Mouse (Mus musculus): ENCODE measurements at regions not wholly inside any gene's neighbourhood (a gene's known extent, or its start where the extent isn't known, plus 50 kb on each side); places are given as distances from the start of the nearest gene placed in this dataset.

- no peaks in the 10 kb centered on the region for H3K36me3 ChIP-seq (replicated peaks in 1 of 2; ENCODE audit: control insufficient read depth in 1 of 2, insufficient read depth in 1 of 2, low read length in 1 of 2)
- H3K9ac ChIP-seq (ENCODE audit: insufficient read depth, low read depth): no peak overlapping the region
- no peak overlapping the region for H3K4me3 ChIP-seq (replicated peaks in 1 of 3; ENCODE audit: low read depth in 2 of 3, low read length in 2 of 3, poor library complexity in 1 of 3)
- no peaks in the 10 kb centered on the region for H3K79me2 ChIP-seq (replicated peaks; ENCODE audit: control insufficient read depth, extremely low read depth, insufficient read depth, poor library complexity, severe bottlenecking)
- no peaks in the 10 kb centered on the region for H3K27me3 ChIP-seq (replicated peaks)
- H3K27ac ChIP-seq (ENCODE audit: insufficient read depth, low read depth): no peak overlapping the region
- H3K9me3 ChIP-seq (replicated peaks; ENCODE audit: low read length): no peaks in the 10 kb centered on the region
- in situ Hi-C loops (cut with MboI; ENCODE audit: low pct_ligation_motif_present, low pct_unique_long_range_greater_than_20kb, low sequenced_read_pairs) (no loop called here), dilution Hi-C loops (cut with MboI; ENCODE audit: extremely low pct_ligation_motif_present, extremely low pct_unique_long_range_greater_than_20kb, low sequenced_read_pairs) (no loop called here)
- no peaks in the 10 kb centered on the region for H3K4me1 ChIP-seq (ENCODE audit: control insufficient read depth in 1 of 2, insufficient read depth in 2 of 2)
- no peak overlapping the region for H3K4me2 ChIP-seq (ENCODE audit: insufficient read depth, low read depth, poor library complexity, severe bottlenecking)
- DNase-seq (ENCODE audit: extremely low read depth): no peak
- TF ChIP-seq MAZ (IDR thresholded peaks at IDR 0.05; ENCODE audit: low read depth, low read length) (no peak), KAT2A (IDR thresholded peaks at IDR 0.05; ENCODE audit: insufficient replicate concordance, low read length) (no peak), ZKSCAN1 (IDR thresholded peaks at IDR 0.05; ENCODE audit: borderline replicate concordance, low read depth, low read length) (no peak), E2F4 (IDR thresholded peaks at IDR 0.05; ENCODE audit: insufficient replicate concordance, low read depth, low read length) (no peak), RCOR1 (conservative IDR thresholded peaks at IDR 0.05; ENCODE audit: low read depth, low read length) (no peak), JUN (IDR thresholded peaks at IDR 0.05; ENCODE audit: insufficient read depth, low read depth, low read length) (no peak), NELFE (IDR thresholded peaks at IDR 0.05; ENCODE audit: low read depth, low read length) (no peak), POLR2A (IDR thresholded peaks at IDR 0.05; ENCODE audit: low read depth, low read length) (no peak), JUND (conservative IDR thresholded peaks at IDR 0.05; ENCODE audit: low read depth, low read length) (no peak), BHLHE40 (IDR thresholded peaks at IDR 0.05; ENCODE audit: low read depth, low read length) (no peak), MYC (IDR thresholded peaks at IDR 0.05; ENCODE audit: low read depth, low read length) (no peak), RAD21 (IDR thresholded peaks at IDR 0.05; ENCODE audit: low read depth, low read length) (no peak), HCFC1 (IDR thresholded peaks at IDR 0.05; ENCODE audit: low read depth, low read length) (no peak), MAFK (IDR thresholded peaks at IDR 0.05; ENCODE audit: insufficient replicate concordance, low read length) (no peak), SIN3A (IDR thresholded peaks at IDR 0.05; ENCODE audit: low read length) (no peak)
Measured at GRCm38 (mm10) chr13:80641334-80641733, 241.8 kb upstream of the Arrdc3 start.

GRCm38 (mm10) chr13:80647578-80647977 is 235.6 kb upstream of the Arrdc3 start:
- H3K27ac ChIP-seq (ENCODE audit: insufficient read depth, low read depth): no peak overlapping the region
- DNase-seq (ENCODE audit: extremely low read depth): no peak
- dilution Hi-C loops (cut with MboI; ENCODE audit: extremely low pct_ligation_motif_present, extremely low pct_unique_long_range_greater_than_20kb, low sequenced_read_pairs) (no loop called here), in situ Hi-C loops (cut with MboI; ENCODE audit: low pct_ligation_motif_present, low pct_unique_long_range_greater_than_20kb, low sequenced_read_pairs) (no loop called here)
- TF ChIP-seq NELFE (IDR thresholded peaks at IDR 0.05; ENCODE audit: low read depth, low read length): no peak
- TF ChIP-seq BHLHE40 (IDR thresholded peaks at IDR 0.05; ENCODE audit: low read depth, low read length): no peak
- no peak for TF ChIP-seq NRF1 (IDR thresholded peaks at IDR 0.05; ENCODE audit: low read depth, low read length)
- TF ChIP-seq MXI1 (IDR thresholded peaks at IDR 0.05; ENCODE audit: low read depth, low read length): no peak
- no peak for TF ChIP-seq PAX5 (IDR thresholded peaks at IDR 0.05; ENCODE audit: low read length)
- H3K9ac ChIP-seq (ENCODE audit: insufficient read depth, low read depth): no peak overlapping the region
- H3K4me1 ChIP-seq (ENCODE audit: control insufficient read depth in 1 of 2, insufficient read depth in 2 of 2): no peaks in the 10 kb centered on the region
- H3K4me3 ChIP-seq (replicated peaks in 1 of 3; ENCODE audit: low read depth in 2 of 3, low read length in 2 of 3, poor library complexity in 1 of 3): no peak overlapping the region
- H3K9me3 ChIP-seq (replicated peaks; ENCODE audit: low read length): no peaks in the 10 kb centered on the region
- no peaks in the 10 kb centered on the region for H3K36me3 ChIP-seq (replicated peaks in 1 of 2; ENCODE audit: control insufficient read depth in 1 of 2, insufficient read depth in 1 of 2, low read length in 1 of 2)
- H3K27me3 ChIP-seq (replicated peaks): no peaks in the 10 kb centered on the region
- no peaks in the 10 kb centered on the region for H3K79me2 ChIP-seq (replicated peaks; ENCODE audit: control insufficient read depth, extremely low read depth, insufficient read depth, poor library complexity, severe bottlenecking)
- no peak overlapping the region for H3K4me2 ChIP-seq (ENCODE audit: insufficient read depth, low read depth, poor library complexity, severe bottlenecking)

All from CH12.LX (cell line).